Mouse (Mus musculus) neutrophil, adult 5-6 weeks (primary cell): ENCODE measurements around the gene Ccdc116. TPM values are rescaled to one million over a fixed set of nuclear protein-coding genes. Genes with fewer than 3 reads are reported as not detected.

Source experiments
- ATAC-seq: fragments of 151-379, 151-347 bp; 2 replicates; pipeline ENCODE4 v1.8.0; 2017; ENCODE audit warnings: mild to moderate bottlenecking, moderate TSS enrichment; ENCODE audit not compliant: insufficient number of reproducible peaks, poor library complexity, low FRiP score, severe bottlenecking; ENCODE audit errors: extremely low read depth
- total RNA-seq: library from RNA; stranded (forward); fragments of 200-1000 nt; gene quantifications from 2 replicates; pipeline ENCODE4 v1.2.3, GENCODE M21; 2017

The Ccdc116 gene
- total RNA-seq, 1 experiment from 2014 or later, result 0.58 TPM

GRCm38 (mm10) chr16:17132089-17132905 is 14.7 kb downstream of the Ccdc116 start, which contains the start of gene Sdf2l1:
TSS of gene Sdf2l1 (minus strand) at chr16:17132383.
- peak; percentile 93 for ATAC-seq

DNA sequence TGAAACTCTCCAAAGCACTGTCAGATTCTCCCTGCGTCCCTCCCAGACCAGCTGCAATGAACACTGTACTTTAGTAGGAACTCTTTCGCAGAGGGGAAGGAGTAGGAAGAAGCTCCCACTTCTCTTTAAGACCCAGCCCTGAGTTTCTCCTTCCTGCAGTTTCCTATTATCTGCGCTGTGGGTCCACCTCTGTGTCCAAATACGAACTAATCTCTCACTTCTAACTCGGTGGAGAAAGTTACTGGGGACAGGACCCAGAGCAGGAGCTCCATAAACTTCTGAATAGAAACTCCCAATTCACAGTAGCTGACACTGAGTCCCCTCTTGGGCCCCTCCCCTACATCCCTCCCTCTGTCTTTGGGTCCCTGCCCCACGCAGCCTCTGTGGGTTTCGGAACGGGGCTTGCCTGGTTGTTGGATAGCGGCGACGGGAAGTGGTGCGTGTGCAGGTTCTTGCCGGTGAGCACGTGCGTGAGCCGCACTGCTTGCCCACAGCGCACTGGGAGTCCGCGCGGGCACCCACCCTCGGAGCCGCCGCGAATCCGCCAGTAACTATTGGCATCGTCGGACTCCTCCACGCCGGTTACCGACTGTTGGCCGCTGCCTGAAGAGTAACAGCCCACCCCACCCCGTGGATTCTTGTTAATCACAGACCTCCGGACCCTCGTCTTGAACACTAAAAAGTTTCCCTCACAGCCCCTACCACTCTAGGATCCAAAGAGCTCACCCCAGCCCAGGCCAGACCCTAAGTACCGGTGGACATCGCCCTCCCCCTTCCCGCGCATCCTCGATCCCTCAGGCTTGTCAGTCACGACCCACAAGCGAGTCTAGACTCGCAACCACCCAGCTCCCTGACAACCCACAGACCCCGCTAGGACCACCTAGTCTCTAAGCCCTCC is 15.6 kb downstream of the Ccdc116 start:
- no peak for ATAC-seq

- ATAC-seq, result peak; percentile 27; the same call in 1 of the 2 replicates
Measured at GRCm38 (mm10) chr16:17127292-17127691, 19.7 kb downstream of the Ccdc116 start.

DNA sequence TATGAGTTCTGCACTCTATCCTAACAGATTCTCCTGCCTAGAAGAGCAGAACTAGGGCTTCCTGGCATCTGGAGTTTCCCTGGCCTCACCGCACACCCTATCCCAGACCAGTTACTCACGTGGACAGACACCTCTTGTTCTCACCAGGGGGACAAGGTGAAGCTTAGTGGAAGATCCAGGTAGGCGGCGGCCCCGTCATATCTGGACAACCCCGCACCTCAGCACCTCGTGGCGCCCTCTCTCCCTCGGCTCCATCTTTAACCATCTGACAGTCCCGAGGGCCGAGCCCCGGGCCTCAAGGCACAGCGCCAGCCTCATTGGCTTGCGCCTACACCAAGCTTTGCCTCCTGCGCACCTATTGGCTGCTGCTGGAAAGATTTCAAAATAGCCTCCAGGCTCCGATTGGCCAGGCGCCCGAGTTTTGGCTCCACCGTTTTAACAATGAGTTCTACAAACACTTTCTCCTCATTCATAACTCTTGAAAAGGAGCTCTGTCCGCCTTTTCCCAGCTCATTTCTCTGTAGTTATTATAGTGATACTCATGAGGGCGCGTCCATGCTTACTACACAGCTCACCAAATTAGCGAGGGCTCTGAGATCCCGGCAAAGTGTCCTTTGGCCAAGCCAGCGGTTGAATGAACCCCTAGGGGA is 22.0 kb downstream of the Ccdc116 start, which contains the start of gene 2610318N02Rik:
Gene 2610318N02Rik, minus strand, starts transcription at position 297 of the 650 bp plus-strand sequence.
- peak; percentile 76 for ATAC-seq

DNA sequence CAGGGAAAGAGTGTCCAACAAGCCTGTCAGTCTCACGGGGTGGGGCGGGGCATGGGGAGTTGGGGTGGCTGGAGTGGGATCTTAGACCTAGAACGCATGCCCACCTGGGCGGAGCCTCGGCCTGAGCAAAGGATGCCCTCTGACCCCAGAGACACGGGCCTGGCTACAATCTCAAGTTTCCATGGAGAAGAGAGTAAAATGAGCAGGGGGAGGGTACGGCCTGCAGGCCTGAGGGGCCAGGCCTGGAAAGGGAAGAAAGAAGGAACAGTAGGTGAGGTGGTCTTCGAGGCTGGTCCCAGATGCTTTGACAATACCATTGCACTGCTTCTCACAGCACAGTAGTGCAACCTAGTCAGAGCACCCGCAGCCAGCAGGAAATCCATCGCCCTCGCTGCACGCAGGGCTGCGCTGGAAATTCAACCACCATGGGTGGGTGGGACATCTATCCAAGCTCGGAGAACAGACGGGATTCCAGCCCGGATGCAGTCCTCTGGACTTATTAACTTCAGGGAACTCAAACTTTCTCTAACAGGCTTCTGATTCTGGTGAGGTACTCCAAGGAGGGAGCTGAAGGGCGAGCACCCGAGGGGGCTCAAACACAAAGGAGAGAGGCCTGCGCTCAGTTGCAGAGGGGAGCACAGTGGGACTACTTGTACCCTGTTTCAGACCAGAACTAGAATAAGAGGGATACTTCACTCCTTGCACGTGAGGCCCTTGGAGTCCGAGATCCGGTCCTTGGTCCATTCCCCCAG is 22.7 kb downstream of the Ccdc116 start:
- ATAC-seq, result no peak

GRCm38 (mm10) chr16:17121569-17121968 is 25.5 kb downstream of the Ccdc116 start:
- no peak for ATAC-seq

DNA sequence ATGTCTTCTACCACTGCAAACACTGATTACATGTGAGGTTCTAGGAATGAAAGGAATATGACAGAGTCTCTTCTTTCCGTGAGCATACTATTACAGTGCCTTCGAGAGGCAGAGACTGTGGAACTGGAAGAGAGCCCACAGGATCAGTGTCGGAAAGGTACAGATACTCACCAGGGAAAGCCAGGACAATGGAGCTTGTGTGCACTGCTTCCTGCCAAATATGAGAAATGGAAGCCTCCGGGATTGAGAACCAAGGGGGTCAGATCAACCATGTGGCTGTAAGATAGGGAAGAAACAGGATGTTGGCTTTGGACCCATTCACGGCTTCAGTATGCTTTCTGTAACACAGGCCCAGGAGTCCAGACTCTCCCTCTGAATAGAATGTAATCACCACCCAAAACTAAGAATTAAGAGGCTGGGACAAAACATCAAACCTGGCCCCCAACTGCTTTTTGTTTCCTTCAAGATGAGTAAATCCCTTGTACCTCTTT is 29.7 kb downstream of the Ccdc116 start:
- ATAC-seq, result no peak

GRCm38 (mm10) chr16:17110771-17111743 is 36.0 kb downstream of the Ccdc116 start, which contains the start of gene Ppil2:
TSS of gene Ppil2 (minus strand) at chr16:17111257.
- peak; percentile 85 for ATAC-seq

GRCm38 (mm10) chr16:17104600-17104999 is 42.4 kb downstream of the Ccdc116 start:
- no peak for ATAC-seq

GRCm38 (mm10) chr16:17102630-17103220 is 44.3 kb downstream of the Ccdc116 start:
- no peak for ATAC-seq

DNA sequence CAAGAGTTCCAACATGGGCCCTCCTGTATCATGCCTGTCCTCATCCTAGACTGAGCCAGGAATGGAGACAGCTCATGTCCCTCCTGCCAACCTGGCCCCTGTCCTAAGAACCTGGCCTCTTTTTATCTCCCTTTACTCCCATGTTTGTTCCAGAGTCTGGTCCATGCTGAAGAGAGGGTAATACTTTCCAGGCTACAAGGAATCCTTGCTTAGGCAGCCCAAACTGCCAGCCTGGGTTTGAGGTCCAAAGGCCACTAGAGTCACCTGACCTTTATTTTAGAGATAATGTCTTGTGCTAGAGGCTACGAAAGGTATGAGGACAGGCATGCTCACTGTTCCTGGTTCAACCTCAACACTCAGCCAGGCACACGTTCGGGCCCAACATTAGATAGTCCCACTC is 50.1 kb downstream of the Ccdc116 start:
- no peak for ATAC-seq

Other genes starting within 250 kb of the Ccdc116 start
- 130 and 147 TPM in 2 replicates for gene Mapk1, start 163.8 kb downstream of the Ccdc116 start, total RNA-seq
- 1.3 and 2.8 TPM in 2 replicates for gene Ypel1, start 77.5 kb downstream of the Ccdc116 start, total RNA-seq
- gene Ppil2, start 36.0 kb downstream of the Ccdc116 start, total RNA-seq, result 126 and 148 TPM in 2 replicates
- 3.3 TPM in 1 of 2 replicates, not detected in the other for gene 2610318N02Rik, start 22.1 kb downstream of the Ccdc116 start, total RNA-seq
- gene Sdf2l1, start 14.8 kb downstream of the Ccdc116 start, total RNA-seq, result 6.8 and 11.8 TPM in 2 replicates
- gene Ydjc, start 2.6 kb downstream of the Ccdc116 start, total RNA-seq, result 1.9 and 2.9 TPM in 2 replicates
- gene Ube2l3, start 55.4 kb upstream of the Ccdc116 start, total RNA-seq, result 45.5 and 49.6 TPM in 2 replicates
- gene Rimbp3, start 61.4 kb upstream of the Ccdc116 start, total RNA-seq, result 0.12 TPM in 1 of 2 replicates, not detected in the other
- gene Hic2, start 86.3 kb upstream of the Ccdc116 start, total RNA-seq, result 1.2 and 1.7 TPM in 2 replicates
- 11.0 and 13.0 TPM in 2 replicates for gene Tmem191c, start 128.8 kb upstream of the Ccdc116 start, total RNA-seq
- 0.35 TPM in 1 of 2 replicates, not detected in the other for gene Serpind1, start 184.1 kb upstream of the Ccdc116 start, total RNA-seq